Comparison of ENCODE assay signal across 8 mouse cellular contexts in the genomic region with DNA sequence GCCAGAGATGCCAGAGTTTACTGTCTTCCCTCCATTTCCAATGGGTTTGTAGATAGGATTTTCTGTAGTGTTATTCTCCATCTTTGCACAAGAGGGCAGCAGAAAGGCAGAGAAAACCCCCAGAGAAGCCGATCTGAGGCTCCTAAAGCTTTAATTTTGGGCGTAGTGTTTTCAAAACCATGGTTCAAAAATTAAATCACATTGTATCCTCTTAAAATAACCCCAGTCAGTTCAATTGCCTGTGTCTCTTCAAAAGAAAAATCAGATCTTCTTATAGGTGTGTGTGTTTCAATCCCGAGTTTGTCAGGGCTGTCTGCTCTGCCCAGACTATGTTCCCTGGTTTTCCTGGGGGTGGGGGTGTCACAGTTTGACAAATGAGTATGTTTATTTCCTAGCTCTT. TPM values are rescaled to one million over a fixed set of nuclear protein-coding genes. Genes with fewer than 3 reads are reported as not detected.
A peak's percentile ranks its signal among the peaks of the same experiment; 100 is the strongest.
DNase-seq lines count a peak whose midpoint lies in the region; ATAC-seq and TF ChIP-seq lines count a peak whose summit lies in the region.

No protein-coding gene starts in this region.

- DNase-seq in lung, adult 2 months, result no peak
- no peak for DNase-seq in lung, adult 18-20 months
- peak; percentile 90 for DNase-seq in brain, embryonic 14.5 days (ENCODE audit: low read depth)
- DNase-seq in lung, postnatal 0 days (ENCODE audit: low spot score), result peak; percentile 81
- DNase-seq in retina, postnatal 1 day, result peak; percentile 78

- H3K27ac ChIP-seq in forebrain, embryonic 16.5 days (ENCODE audit: low read length), result peak overlapping the region; percentile 85
- H3K27ac ChIP-seq in intestine, postnatal 0 days (ENCODE audit: low read depth, low read length), result no peak overlapping the region
- no peak overlapping the region for H3K27ac ChIP-seq in lung, postnatal 0 days (ENCODE audit: low read length)

- peak overlapping the region; percentile 49 for H3K4me2 ChIP-seq in forebrain, embryonic 16.5 days (ENCODE audit: low read length)
- H3K4me2 ChIP-seq in intestine, postnatal 0 days (replicated peaks; ENCODE audit: low read depth), result peak overlapping the region; percentile 64
- H3K4me2 ChIP-seq in lung, postnatal 0 days (replicated peaks; ENCODE audit: low read depth, low read length), result peak overlapping the region; percentile 56

- peak; percentile 27; the same call in 1 of the 2 replicates for TF ChIP-seq CTCF in lung, adult 2 months (IDR thresholded peaks at IDR 0.05; ENCODE audit: insufficient read depth, low read length)
- TF ChIP-seq CTCF in brain, embryonic 14.5 days (IDR thresholded peaks at IDR 0.05; ENCODE audit: borderline replicate concordance, extremely low read depth, insufficient read depth, insufficient read length), result peak; percentile 65
- peak; percentile 76 for TF ChIP-seq CTCF in intestine, postnatal 0 days (IDR thresholded peaks at IDR 0.05; ENCODE audit: low read depth)
- peak; percentile 74 for TF ChIP-seq CTCF in lung, postnatal 0 days (IDR thresholded peaks at IDR 0.05)

- H3K27me3 ChIP-seq in forebrain, embryonic 16.5 days (replicated peaks; ENCODE audit: control insufficient read depth, insufficient read depth, low read length), result no peaks in the 10 kb centered on the region
- H3K27me3 ChIP-seq in intestine, postnatal 0 days (replicated peaks; ENCODE audit: control insufficient read depth, insufficient read depth, low read length), result no peaks in the 10 kb centered on the region
- H3K27me3 ChIP-seq in lung, postnatal 0 days (replicated peaks; ENCODE audit: insufficient read depth, low read length), result no peaks in the 10 kb centered on the region

- TF ChIP-seq POLR2A in lung, adult 2 months (IDR thresholded peaks at IDR 0.05; ENCODE audit: borderline replicate concordance, extremely low read depth, low read depth, low read length), result no peak
- no peak for TF ChIP-seq POLR2A in brain, embryonic 14.5 days (IDR thresholded peaks at IDR 0.05; ENCODE audit: borderline replicate concordance, extremely low read depth, insufficient read depth, insufficient read length, poor library complexity, severe bottlenecking)

- peak overlapping the region; percentile 50 for H3K9ac ChIP-seq in forebrain, embryonic 16.5 days (replicated peaks; ENCODE audit: low read depth, low read length)
- no peak overlapping the region for H3K9ac ChIP-seq in intestine, postnatal 0 days (ENCODE audit: low read depth, low read length)
- H3K9ac ChIP-seq in lung, postnatal 0 days (replicated peaks; ENCODE audit: low read depth), result no peak overlapping the region

- H3K4me1 ChIP-seq in lung, adult 2 months (ENCODE audit: control insufficient read depth, insufficient read depth, low read length), result no peaks in the 10 kb centered on the region; the same call in 1 of the 2 replicates
- H3K4me1 ChIP-seq in forebrain, embryonic 16.5 days (replicated peaks; ENCODE audit: control insufficient read depth, insufficient read depth, low read length), result peaks cover 12% of the 10 kb centered on the region
- H3K4me1 ChIP-seq in intestine, postnatal 0 days (replicated peaks; ENCODE audit: control insufficient read depth, insufficient read depth, low read length), result no peaks in the 10 kb centered on the region
- no peaks in the 10 kb centered on the region for H3K4me1 ChIP-seq in lung, postnatal 0 days (ENCODE audit: insufficient read depth, low read depth, low read length)

- WGBS in lung, adult 2 months, result under 1% methylated on average over 3 of the region's 3 CpGs
- WGBS in forebrain, embryonic 16.5 days, result 0% methylated on average over 3 of the region's 3 CpGs
- WGBS in intestine, postnatal 0 days, result under 1% methylated on average over 3 of the region's 3 CpGs
- 1% methylated on average over 3 of the region's 3 CpGs for WGBS in lung, postnatal 0 days

- H3K9me3 ChIP-seq in forebrain, embryonic 16.5 days (ENCODE audit: control insufficient read depth, low read length), result no peaks in the 10 kb centered on the region
- H3K9me3 ChIP-seq in intestine, postnatal 0 days (ENCODE audit: control insufficient read depth), result no peaks in the 10 kb centered on the region
- no peaks in the 10 kb centered on the region for H3K9me3 ChIP-seq in lung, postnatal 0 days (ENCODE audit: low read length)

- ATAC-seq in forebrain, embryonic 16.5 days, result peak; percentile 58
- ATAC-seq in intestine, postnatal 0 days, result no peak
- ATAC-seq in lung, postnatal 0 days, result peak; percentile 63
- no peak for ATAC-seq in erythroblast, adult 5-6 weeks (replicated peaks; ENCODE audit: low FRiP score, poor library complexity, severe bottlenecking)

- H3K4me3 ChIP-seq in lung, adult 2 months (replicated peaks; ENCODE audit: extremely low read depth, low read depth, low read length), result peak overlapping the region; percentile 41
- peak overlapping the region; percentile 36 for H3K4me3 ChIP-seq in forebrain, embryonic 16.5 days (replicated peaks; ENCODE audit: low read length)
- peak overlapping the region; percentile 24 for H3K4me3 ChIP-seq in intestine, postnatal 0 days (ENCODE audit: low read depth, low read length)
- peak overlapping the region; percentile 31 for H3K4me3 ChIP-seq in lung, postnatal 0 days (ENCODE audit: low read depth, low read length)

- TF ChIP-seq EP300 in lung, postnatal 0 days (IDR thresholded peaks at IDR 0.05), result no peak

- no peaks in the 10 kb centered on the region for H3K36me3 ChIP-seq in forebrain, embryonic 16.5 days (ENCODE audit: control insufficient read depth, insufficient read depth)
- H3K36me3 ChIP-seq in intestine, postnatal 0 days (ENCODE audit: control insufficient read depth, insufficient read depth), result no peaks in the 10 kb centered on the region
- no peaks in the 10 kb centered on the region for H3K36me3 ChIP-seq in lung, postnatal 0 days (ENCODE audit: insufficient read depth, low read length)

RNA-seq across cellular contexts. Expression of a gene that starts 49.9 kb away (rescaled TPM):
- polyA plus RNA-seq in lung, adult 2 months (2012; rRNA removed), result 0.62 and 1.2 TPM in 2 replicates
- polyA plus RNA-seq in brain, embryonic 14.5 days (2012; rRNA removed), result 0.57 and 1.1 TPM in 2 replicates
- polyA plus RNA-seq in forebrain, embryonic 16.5 days (2015; fragmentation: Nextera tagmentation; extraction: Ambion mirVana), result 1.1 and 1.2 TPM in 2 replicates
- 0.50 and 0.63 TPM in 2 replicates for polyA plus RNA-seq in intestine, postnatal 0 days (2015; fragmentation: Nextera tagmentation; extraction: Ambion mirVana)
- polyA plus RNA-seq in lung, postnatal 0 days (2015; fragmentation: Nextera tagmentation; extraction: Ambion mirVana), result 0.23 and 0.51 TPM in 2 replicates
- not detected in 2 replicates for total RNA-seq in erythroblast, adult 5-6 weeks (2015; ENCODE audit: low replicate concordance)
- total RNA-seq in erythroblast, adult 5-6 weeks (2017; ENCODE audit: low replicate concordance), result not detected in 2 replicates

Comparison
In these comparisons a context has a peak if more than half of its experiments do, and no peak if none do; other contexts are left out.
1. DNase-seq: peak in brain, embryonic 14.5 days (single experiment), lung, postnatal 0 days (single experiment) and retina, postnatal 1 day (single experiment); none in lung, adult 2 months (single experiment) and lung, adult 18-20 months (0 of 2).
2. ATAC-seq: peak in forebrain, embryonic 16.5 days (single experiment) and lung, postnatal 0 days (single experiment); none in intestine, postnatal 0 days (single experiment) and erythroblast, adult 5-6 weeks (single experiment).
3. Peak in every context shown above with its lines, with median percentiles within 50 percentile points of each other: H3K4me3 ChIP-seq, CTCF ChIP-seq and H3K4me2 ChIP-seq.